Mouse (Mus musculus): ENCODE results near the gene Kcna2.

GRCm38 (mm10) chr3:107080803-107081202, 20.1 kb upstream of the Kcna2 start:
- TF ChIP-seq POLR2A (IDR thresholded peaks at IDR 0.05; ENCODE audit: extremely low read depth, insufficient read depth, low read length), result no peak
- no peak for TF ChIP-seq CTCF (IDR thresholded peaks at IDR 0.05; ENCODE audit: low read depth, low read length)

Measured in liver, adult 2 months (tissue).